Mouse (Mus musculus) myocyte (in vitro differentiated cells): ENCODE measurements around the gene Mlana. TPM values are rescaled to one million over a fixed set of nuclear protein-coding genes. Genes with fewer than 3 reads are reported as not detected.

Experiments
- H3K27me3 ChIP-seq: one replicate; pipeline ENCODE4 v1.6.1; 2011; ENCODE audit not compliant: control insufficient read depth, insufficient read depth, insufficient read length
- H3K36me3 ChIP-seq: one replicate; pipeline ENCODE4 v1.6.1; 2011; ENCODE audit not compliant: control insufficient read depth, insufficient read depth
- H3K4me2 ChIP-seq: one replicate; pipeline ENCODE4 v1.6.1; 2011; ENCODE audit warnings: low read depth, control low read depth
- H3K4me3 ChIP-seq: one replicate; pipeline ENCODE4 v1.5.1; 2011; ENCODE audit warnings: mild to moderate bottlenecking, control low read depth, moderate library complexity
- H3K79me2 ChIP-seq: one replicate; pipeline ENCODE4 v1.6.1; 2011; ENCODE audit not compliant: control insufficient read depth, insufficient read depth
- H3ac ChIP-seq: one replicate; pipeline ENCODE4 v1.6.1; 2011; ENCODE audit not compliant: control insufficient read depth, insufficient read length
- CEBPB ChIP-seq: IDR thresholded peaks from 2 replicates; pipeline ENCODE4 v1.6.1; 2011; ENCODE audit warnings: mild to moderate bottlenecking, moderate library complexity; ENCODE audit not compliant: poor library complexity, insufficient read depth, severe bottlenecking
- E2F4 ChIP-seq: IDR thresholded peaks from one replicate; pipeline ENCODE4 v1.6.1; 2011; ENCODE audit warnings: mild to moderate bottlenecking, control low read depth, moderate library complexity; ENCODE audit not compliant: insufficient read depth
- MAX ChIP-seq: IDR thresholded peaks from one replicate; pipeline ENCODE4 v1.6.1; 2011; ENCODE audit warnings: low read depth, mild to moderate bottlenecking, control low read depth
- MYOD1 ChIP-seq, 3 experiments: IDR thresholded peaks; one replicate each; pipeline ENCODE4 v1.6.1; 2011; ENCODE audit warnings: control low read depth in 2 of 3, low read depth in 2 of 3, mild to moderate bottlenecking in 2 of 3, moderate library complexity in 1 of 3; ENCODE audit not compliant: insufficient read length in 2 of 3, control insufficient read depth in 1 of 3
- MYOG ChIP-seq, 3 experiments: IDR thresholded peaks; one replicate each; pipeline ENCODE4 v1.6.1; 2011; ENCODE audit warnings: control low read depth in 2 of 3, low read depth in 2 of 3, mild to moderate bottlenecking in 2 of 3; ENCODE audit not compliant: insufficient read length in 2 of 3, control insufficient read depth in 1 of 3, insufficient read depth in 1 of 3
- POLR2A ChIP-seq: IDR thresholded peaks from one replicate; pipeline ENCODE4 v1.6.1; 2011; ENCODE audit warnings: low read depth, mild to moderate bottlenecking, control low read depth, moderate library complexity; ENCODE audit not compliant: insufficient read length
- POLR2AphosphoS2 ChIP-seq: IDR thresholded peaks from one replicate; pipeline ENCODE4 v1.6.1; 2011; ENCODE audit warnings: low read depth, control low read depth; ENCODE audit not compliant: insufficient read length
- REST ChIP-seq: IDR thresholded peaks from one replicate; pipeline ENCODE4 v1.6.1; 2011; ENCODE audit warnings: mild to moderate bottlenecking, control low read depth, moderate library complexity; ENCODE audit not compliant: insufficient read depth, insufficient read length
- SRF ChIP-seq: IDR thresholded peaks from one replicate; pipeline ENCODE4 v1.6.1; 2011; ENCODE audit warnings: low read depth; ENCODE audit not compliant: control insufficient read depth, insufficient read length
- TCF12 ChIP-seq: IDR thresholded peaks from one replicate; pipeline ENCODE4 v1.6.1; 2011; ENCODE audit warnings: mild to moderate bottlenecking, control low read depth; ENCODE audit not compliant: poor library complexity, insufficient read depth, severe bottlenecking
- TCF3 ChIP-seq: IDR thresholded peaks from one replicate; pipeline ENCODE4 v1.6.1; 2011; ENCODE audit warnings: low read depth, control low read depth; ENCODE audit not compliant: insufficient read length
- USF1 ChIP-seq: IDR thresholded peaks from one replicate; pipeline ENCODE4 v1.6.1; 2011; ENCODE audit warnings: low read depth, mild to moderate bottlenecking, control low read depth, moderate library complexity
- polyA plus RNA-seq: library from polyadenylated mRNA; unstranded; fragments of >200 nt; fragmentation: generic; extraction: Trizol; gene quantifications from one replicate; pipeline ENCODE4 v1.2.1, GENCODE M21; 2012; ENCODE audit warnings: missing spikeins

Gene Mlana
- polyA plus RNA-seq, 1 experiment = not detected

DNA sequence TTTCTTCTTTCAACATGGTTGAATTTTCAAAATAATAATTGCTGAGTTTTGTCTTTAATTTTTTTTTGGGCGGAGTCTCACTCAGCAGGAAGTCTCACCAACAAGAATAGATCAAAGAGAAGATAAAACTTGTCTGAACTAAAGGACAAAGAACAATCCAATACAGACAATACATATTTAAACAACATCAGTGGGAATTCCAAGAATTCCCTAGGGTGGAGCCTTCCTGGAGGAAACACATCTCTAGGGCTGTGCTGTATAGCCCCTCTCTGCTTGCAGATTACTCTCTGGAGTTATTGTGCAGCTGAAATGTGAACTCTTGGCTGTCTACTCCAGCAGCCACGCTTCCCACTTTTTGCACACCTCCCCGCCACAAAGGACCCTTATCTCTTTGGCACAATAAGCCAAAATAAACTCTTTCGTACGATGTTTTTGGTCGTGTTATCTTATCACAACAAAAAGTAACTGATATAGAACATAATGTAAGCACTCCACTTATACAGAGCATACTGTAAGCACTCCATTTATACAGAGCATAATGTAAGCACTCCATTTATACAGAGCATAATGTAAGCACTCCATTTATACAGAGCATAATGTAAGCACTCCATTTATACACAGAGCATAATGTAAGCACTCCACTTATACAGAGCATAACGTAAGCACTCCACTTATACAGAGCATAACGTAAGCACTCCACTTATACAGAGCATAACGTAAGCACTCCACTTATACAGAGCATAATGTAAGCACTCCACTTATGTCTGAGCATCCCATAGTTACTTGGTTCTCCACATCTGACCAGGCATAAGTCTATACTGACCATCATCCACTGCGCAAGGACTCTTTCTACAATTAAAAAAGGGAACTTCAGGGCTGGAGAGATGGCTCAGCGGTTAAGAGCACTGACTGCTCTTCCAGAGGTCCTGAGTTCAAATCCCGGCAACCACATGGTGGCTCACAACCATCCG is 17.2 kb upstream of the Mlana start:
- no peak overlapping the region for H3K4me3 ChIP-seq

DNA sequence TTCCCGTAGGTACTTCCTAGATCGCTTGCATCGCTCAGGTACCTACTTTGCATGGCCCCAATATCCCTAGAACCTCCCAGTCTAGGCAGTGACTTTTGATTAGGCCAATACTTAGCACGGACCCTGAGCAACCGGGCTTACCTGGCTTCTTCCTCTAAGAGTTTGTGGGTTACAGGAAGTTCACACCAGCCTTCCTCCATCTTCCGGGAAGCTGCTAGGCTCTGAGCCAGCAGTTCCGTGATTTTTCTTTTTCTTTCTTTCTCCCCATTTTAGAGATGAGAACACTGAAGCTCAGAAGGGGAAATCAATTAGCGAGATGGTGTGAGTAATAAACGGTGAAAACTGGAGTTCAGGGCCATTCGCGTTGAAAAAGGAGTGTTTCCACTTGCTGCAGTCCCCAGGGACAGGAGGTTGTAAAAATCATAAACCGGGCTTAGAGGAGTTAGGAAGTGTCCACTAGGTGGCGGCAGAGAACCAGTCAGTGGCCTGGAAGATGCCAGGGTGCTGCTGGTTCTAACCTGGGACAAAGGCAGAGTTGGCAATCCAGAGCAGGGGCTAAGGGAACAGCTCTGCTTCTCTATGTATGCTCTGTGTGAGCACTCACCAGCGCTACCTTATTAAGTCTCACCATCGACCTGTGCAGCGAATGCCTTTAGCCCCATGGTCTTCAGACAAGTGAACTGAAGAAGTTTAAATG is 13.6 kb upstream of the Mlana start:
- no peak overlapping the region for H3K4me3 ChIP-seq
- no peaks in the 10 kb centered on the region for H3K36me3 ChIP-seq
- H3K4me2 ChIP-seq = no peak overlapping the region
- H3K79me2 ChIP-seq = no peaks in the 10 kb centered on the region
- no peak overlapping the region for H3ac ChIP-seq
- H3K27me3 ChIP-seq = no peaks in the 10 kb centered on the region
- TF ChIP-seq TCF3 = no peak
- TF ChIP-seq POLR2A = no peak
- TF ChIP-seq CEBPB = no peak
- TF ChIP-seq MYOD1 (IDR thresholded peaks at IDR 0.05; ENCODE audit: control insufficient read depth in 1 of 3, insufficient read length in 2 of 3, low read depth in 2 of 3) = no peak
- no peak for TF ChIP-seq POLR2AphosphoS2
- no peak for TF ChIP-seq MYOG (IDR thresholded peaks at IDR 0.05; ENCODE audit: control insufficient read depth in 1 of 3, insufficient read depth in 1 of 3, insufficient read length in 2 of 3, low read depth in 2 of 3)
- no peak for TF ChIP-seq SRF
- no peak for TF ChIP-seq USF1
- no peak for TF ChIP-seq TCF12
- TF ChIP-seq E2F4 = no peak
- TF ChIP-seq REST = no peak
- no peak for TF ChIP-seq MAX

More for the DNA sequence above, 17.2 kb upstream of the Mlana start:
- H3K4me2 ChIP-seq = no peak overlapping the region
- no peaks in the 10 kb centered on the region for H3K36me3 ChIP-seq
- TF ChIP-seq USF1 (no peak), CEBPB (no peak), E2F4 (no peak), REST (no peak), TCF3 (no peak), MYOD1 (IDR thresholded peaks at IDR 0.05; ENCODE audit: control insufficient read depth in 1 of 3, insufficient read length in 2 of 3, low read depth in 2 of 3) (no peak), MYOG (IDR thresholded peaks at IDR 0.05; ENCODE audit: control insufficient read depth in 1 of 3, insufficient read depth in 1 of 3, insufficient read length in 2 of 3, low read depth in 2 of 3) (no peak), TCF12 (no peak), MAX (no peak)
- H3ac ChIP-seq = no peak overlapping the region
- H3K79me2 ChIP-seq = no peaks in the 10 kb centered on the region
- no peaks in the 10 kb centered on the region for H3K27me3 ChIP-seq

DNA sequence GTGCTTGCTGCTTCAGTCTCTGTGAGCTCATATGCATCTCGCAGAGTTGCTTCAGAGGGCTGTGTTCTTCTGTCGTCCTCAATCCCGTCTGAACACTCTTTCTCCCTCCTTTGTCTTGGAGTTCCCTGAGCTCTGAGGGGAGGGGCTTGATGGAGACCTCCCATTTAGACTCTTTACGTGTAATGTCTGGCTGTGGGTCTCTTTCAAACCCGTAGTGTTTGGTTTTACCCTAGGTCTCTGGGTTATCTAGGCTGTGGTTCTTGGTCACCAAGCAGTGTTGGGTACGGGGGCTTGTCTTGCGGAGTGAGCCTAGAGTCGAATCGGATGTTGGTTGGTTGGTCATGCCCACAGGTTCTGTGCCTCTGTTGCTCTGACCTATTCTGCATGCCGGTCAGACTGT is 2.6 kb upstream of the Mlana start:
- Histone ChIP-seq H3K4me2 (no peak overlapping the region), H3K36me3 (no peaks in the 10 kb centered on the region), H3K79me2 (no peaks in the 10 kb centered on the region), H3ac (no peak overlapping the region), H3K27me3 (no peaks in the 10 kb centered on the region), H3K4me3 (no peak overlapping the region)
- TF ChIP-seq POLR2A (no peak), TCF12 (no peak), MAX (no peak), CEBPB (no peak)

DNA sequence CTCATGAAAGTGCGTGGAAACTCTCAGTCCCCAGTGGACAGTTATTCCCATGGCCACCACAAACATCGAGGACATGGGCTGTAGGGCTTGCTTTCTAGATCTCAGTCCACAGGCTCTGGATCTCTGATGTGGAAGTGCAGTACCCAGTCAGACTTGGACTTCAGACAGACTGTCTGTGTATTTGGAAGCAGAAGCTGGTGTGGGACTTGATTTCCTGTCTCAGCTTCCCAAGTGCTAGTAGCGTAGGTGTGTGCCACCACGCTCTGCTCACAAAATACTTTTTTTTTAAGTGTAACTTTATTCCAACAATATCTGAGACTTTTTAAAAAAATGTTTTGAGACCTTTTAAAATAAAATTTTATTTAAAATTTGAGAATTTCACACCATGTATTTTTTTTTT is 1.3 kb upstream of the Mlana start:
- Histone ChIP-seq H3ac (no peak overlapping the region), H3K4me3 (no peak overlapping the region), H3K4me2 (no peak overlapping the region), H3K27me3 (no peaks in the 10 kb centered on the region), H3K36me3 (no peaks in the 10 kb centered on the region), H3K79me2 (no peaks in the 10 kb centered on the region)
- TF ChIP-seq USF1 = no peak
- no peak for TF ChIP-seq MYOG (IDR thresholded peaks at IDR 0.05; ENCODE audit: control insufficient read depth in 1 of 3, insufficient read depth in 1 of 3, insufficient read length in 2 of 3, low read depth in 2 of 3)
- TF ChIP-seq POLR2A = no peak
- TF ChIP-seq MAX = no peak
- TF ChIP-seq CEBPB = no peak
- no peak for TF ChIP-seq SRF
- TF ChIP-seq MYOD1 (IDR thresholded peaks at IDR 0.05; ENCODE audit: control insufficient read depth in 1 of 3, insufficient read length in 2 of 3, low read depth in 2 of 3) = no peak
- TF ChIP-seq E2F4 = no peak
- no peak for TF ChIP-seq REST
- TF ChIP-seq POLR2AphosphoS2 = no peak
- TF ChIP-seq TCF3 = no peak
- TF ChIP-seq TCF12 = no peak
